Mouse (Mus musculus): ENCODE measurements at regions not wholly inside any gene's neighbourhood (a gene's known extent, or its start where the extent isn't known, plus 50 kb on each side); places are given as distances from the start of the nearest gene placed in this dataset.
A peak's percentile ranks its signal among the peaks of the same experiment; 100 is the strongest.
"Not testable (repeated sequence)": the region's sequence is repeated elsewhere in the genome, so short reads cannot be mapped to it uniquely, and the experiment has no call there.

- intact Hi-C loops (cut with DNase I) = not testable (repeated sequence)
- peak; percentile 60 to 64 for DNase-seq (ENCODE audit: low spot score in 2 of 2)
These were observed 828.1 kb downstream of the Gm10330 start for GRCm38 (mm10) chr12:22951956-22952355.

- DNase-seq (ENCODE audit: low spot score in 2 of 2) = peak; percentile 2 to 3
- intact Hi-C loops (cut with DNase I) = not testable (repeated sequence)
These were observed 873.9 kb downstream of the Gm10330 start for GRCm38 (mm10) chr12:22906156-22906555.

All from left cerebral cortex, postnatal 14 days (tissue).